Mouse (Mus musculus) hindbrain, embryonic 13.5 days (tissue): Measurements from ENCODE around the gene Mettl5. TPM values are rescaled to one million over a fixed set of nuclear protein-coding genes. Genes with fewer than 3 reads are reported as not detected.

Source experiments
- ATAC-seq: fragments of 200-750 bp; cut with Nextera tagmentation; 2 replicates; pipeline ENCODE4 v1.8.0; 2017; ENCODE audit warnings: moderate TSS enrichment; ENCODE audit not compliant: low FRiP score
- H3K27ac ChIP-seq: fragments of 300-500 bp; sonication (generic); 2 replicates; pipeline ENCODE4 v1.5.1; 2015; ENCODE audit warnings: inconsistent platforms, mild to moderate bottlenecking, moderate library complexity
- H3K27me3 ChIP-seq: fragments of 300-500 bp; sonication (generic); 2 replicates; pipeline ENCODE4 v1.6.1; 2015; ENCODE audit warnings: mild to moderate bottlenecking, inconsistent platforms
- H3K36me3 ChIP-seq: fragments of 300-500 bp; sonication (generic); 2 replicates; pipeline ENCODE4 v1.6.1; 2015; ENCODE audit warnings: mild to moderate bottlenecking, inconsistent platforms
- H3K4me1 ChIP-seq: fragments of 300-500 bp; sonication (generic); replicated peaks from 2 replicates; pipeline ENCODE4 v1.6.1; 2015; ENCODE audit warnings: inconsistent platforms
- H3K4me2 ChIP-seq: fragments of 300-500 bp; sonication (generic); 2 replicates; pipeline ENCODE4 v1.6.1; 2015; ENCODE audit warnings: inconsistent platforms, mild to moderate bottlenecking, moderate library complexity
- H3K4me3 ChIP-seq: fragments of 300-500 bp; sonication (generic); 2 replicates; pipeline ENCODE4 v1.5.1; 2015; ENCODE audit warnings: mild to moderate bottlenecking, inconsistent platforms
- H3K9ac ChIP-seq: fragments of 300-500 bp; sonication (generic); 2 replicates; pipeline ENCODE4 v1.6.1; 2015; ENCODE audit warnings: mild to moderate bottlenecking, inconsistent platforms
- H3K9me3 ChIP-seq: fragments of 300-500 bp; sonication (generic); 2 replicates; pipeline ENCODE4 v1.6.1; 2016; ENCODE audit warnings: inconsistent platforms
- WGBS: fragments of 180-500 bp; shearing (Covaris S2); methylation state at CpG from one replicate; pipeline ENCODE4 v1.1.7; 2015; 5-methylcytosine and 5-hydroxymethylcytosine counted together
- polyA plus RNA-seq: library from polyadenylated mRNA; unstranded; fragments of >200 nt; fragmentation: Nextera tagmentation; extraction: Ambion mirVana; gene quantifications from 2 replicates; pipeline ENCODE4 v1.2.1, GENCODE M21; 2015

Gene Mettl5
- polyA plus RNA-seq, 1 experiment from 2014 or later: 30.4 TPM

- Histone ChIP-seq H3K27ac (no peak overlapping the region), H3K36me3 (no peaks in the 10 kb centered on the region), H3K27me3 (no peaks in the 10 kb centered on the region), H3K4me1 (peaks cover 2% of the 10 kb centered on the region; the same call in 1 of the 2 replicates), H3K9ac (no peak overlapping the region), H3K4me2 (no peak overlapping the region), H3K9me3 (no peaks in the 10 kb centered on the region), H3K4me3 (no peak overlapping the region)
- WGBS: 83% methylated on average over 1 of the region's 1 CpGs
- ATAC-seq: no peak
Observed at GRCm38 (mm10) chr2:69893145-69893544, 7.7 kb upstream of the Mettl5 start.

GRCm38 (mm10) chr2:69890843-69891242 lies 5.4 kb upstream of the Mettl5 start:
- H3K27me3 ChIP-seq: no peaks in the 10 kb centered on the region
- no peak overlapping the region for H3K4me2 ChIP-seq
- H3K9me3 ChIP-seq: no peaks in the 10 kb centered on the region
- no peaks in the 10 kb centered on the region for H3K36me3 ChIP-seq
- ATAC-seq: no peak
- no peak overlapping the region for H3K4me3 ChIP-seq
- H3K4me1 ChIP-seq: peaks cover 4% of the 10 kb centered on the region; the same call in 1 of the 2 replicates
- 63% methylated on average over 7 of the region's 7 CpGs for WGBS
- H3K9ac ChIP-seq: no peak overlapping the region
- H3K27ac ChIP-seq: no peak overlapping the region

DNA sequence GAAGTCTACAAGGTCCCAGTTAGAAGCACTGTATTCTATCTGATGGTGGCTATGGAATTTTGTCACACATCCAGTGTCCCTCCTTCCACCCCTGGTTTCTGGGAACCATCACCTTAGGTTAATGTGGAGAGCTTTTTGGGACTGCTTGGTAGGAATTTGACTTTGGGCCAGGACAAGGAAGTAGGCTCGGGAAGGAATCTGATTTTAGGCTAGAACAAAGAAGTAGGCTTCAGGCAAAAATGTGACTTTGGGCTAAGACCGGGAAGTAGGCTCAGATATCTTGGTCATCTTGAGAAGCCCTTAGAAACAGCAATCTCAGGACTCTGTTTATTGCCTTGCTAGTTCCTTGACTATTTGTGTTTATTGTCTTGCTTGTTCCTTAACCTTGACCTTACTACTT lies 3.5 kb upstream of the Mettl5 start:
- Histone ChIP-seq H3K27me3 (no peaks in the 10 kb centered on the region), H3K9me3 (no peaks in the 10 kb centered on the region), H3K36me3 (no peaks in the 10 kb centered on the region), H3K9ac (no peak overlapping the region), H3K27ac (no peak overlapping the region), H3K4me2 (no peak overlapping the region), H3K4me3 (no peak overlapping the region), H3K4me1 (peaks cover 13% of the 10 kb centered on the region)
- ATAC-seq: no peak
- WGBS: 84% methylated on average over 2 of the region's 2 CpGs

GRCm38 (mm10) chr2:69885050-69885449 lies 365 bp downstream of the Mettl5 start:
- Histone ChIP-seq H3K4me3 (peak overlapping the region; percentile 45), H3K4me2 (peak overlapping the region; percentile 68), H3K9me3 (no peaks in the 10 kb centered on the region), H3K36me3 (no peaks in the 10 kb centered on the region), H3K27me3 (no peaks in the 10 kb centered on the region), H3K27ac (0 out of 2 replicates have a peak overlapping the region, but pooled peaks have one; percentile 6), H3K9ac (peak overlapping the region; percentile 67), H3K4me1 (peaks cover 13% of the 10 kb centered on the region)
- WGBS: 7% methylated on average over 12 of the region's 12 CpGs
- ATAC-seq: peak; percentile 5; the same call in 1 of the 2 replicates

- Histone ChIP-seq H3K4me3 (peak overlapping the region; percentile 45), H3K9ac (no peak overlapping the region), H3K27me3 (no peaks in the 10 kb centered on the region), H3K27ac (no peak overlapping the region), H3K4me2 (peak overlapping the region; percentile 68), H3K36me3 (no peaks in the 10 kb centered on the region; the same call in 1 of the 2 replicates), H3K4me1 (peaks cover 13% of the 10 kb centered on the region), H3K9me3 (no peaks in the 10 kb centered on the region)
- 66% methylated on average over 6 of the region's 6 CpGs for WGBS
- ATAC-seq: no peak
Observed at GRCm38 (mm10) chr2:69884581-69884980, 834 bp downstream of the Mettl5 start.

DNA sequence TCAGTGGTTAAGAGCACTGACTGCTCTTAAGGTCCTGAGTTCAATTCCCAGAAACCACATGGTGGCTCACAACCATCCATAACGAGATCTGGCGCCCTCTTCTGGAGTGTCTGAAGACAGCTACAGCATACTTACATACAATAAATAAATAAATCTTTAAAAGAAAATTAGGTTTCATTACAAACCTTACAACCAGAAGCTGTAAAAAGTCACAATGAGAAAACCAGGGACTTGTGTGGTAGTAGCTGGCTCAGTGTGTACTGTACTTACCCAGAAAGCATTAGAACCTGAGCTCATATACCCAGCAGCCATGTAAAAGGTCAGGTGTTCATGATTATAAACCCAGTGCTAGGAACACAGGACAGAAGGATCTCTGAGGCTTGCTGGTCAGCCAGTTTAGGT lies 1.4 kb downstream of the Mettl5 start:
- no peak for ATAC-seq
- no peak overlapping the region for H3K9ac ChIP-seq
- H3K4me3 ChIP-seq: no peak overlapping the region
- no peaks in the 10 kb centered on the region for H3K27me3 ChIP-seq
- H3K36me3 ChIP-seq: no peaks in the 10 kb centered on the region; the same call in 1 of the 2 replicates
- H3K4me2 ChIP-seq: no peak overlapping the region
- no peak overlapping the region for H3K27ac ChIP-seq
- WGBS: 63% methylated on average over 2 of the region's 2 CpGs
- no peaks in the 10 kb centered on the region for H3K9me3 ChIP-seq
- peaks cover 13% of the 10 kb centered on the region for H3K4me1 ChIP-seq

DNA sequence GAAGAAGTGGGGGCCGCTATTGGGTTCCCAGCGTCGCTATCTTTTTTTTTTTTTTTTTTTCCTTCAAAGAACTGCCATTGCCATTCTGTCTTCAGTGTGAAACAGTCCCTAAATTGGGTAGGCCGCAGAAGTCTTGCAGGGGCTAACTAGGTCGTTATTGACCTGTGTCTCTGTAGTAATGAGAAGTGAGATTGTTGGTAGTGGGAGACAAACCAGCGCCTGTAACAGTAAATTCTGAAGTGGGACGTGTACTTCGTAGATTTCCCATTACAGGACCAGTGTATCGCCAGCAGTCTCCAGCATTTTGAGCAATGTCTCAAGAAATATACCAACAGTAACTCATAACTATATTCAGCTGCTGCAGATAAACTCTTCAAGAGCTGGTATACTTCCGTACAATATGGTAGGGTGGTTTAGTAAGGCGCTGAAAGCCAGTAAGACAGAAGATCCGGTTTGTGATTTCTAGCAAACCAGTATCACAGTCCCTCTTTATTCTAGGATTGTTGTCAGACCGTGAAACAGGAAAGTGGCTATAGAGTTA lies 23.2 kb downstream of the Mettl5 start:
- Histone ChIP-seq H3K36me3 (peaks cover 8% of the 10 kb centered on the region), H3K4me1 (peaks cover 31% of the 10 kb centered on the region), H3K4me3 (peak overlapping the region; percentile 99), H3K4me2 (peak overlapping the region; percentile 82), H3K27ac (peak overlapping the region; percentile 92), H3K27me3 (no peaks in the 10 kb centered on the region), H3K9ac (peak overlapping the region; percentile 100), H3K9me3 (no peaks in the 10 kb centered on the region)
- ATAC-seq: no peak
- WGBS: 4% methylated on average over 13 of the region's 13 CpGs

DNA sequence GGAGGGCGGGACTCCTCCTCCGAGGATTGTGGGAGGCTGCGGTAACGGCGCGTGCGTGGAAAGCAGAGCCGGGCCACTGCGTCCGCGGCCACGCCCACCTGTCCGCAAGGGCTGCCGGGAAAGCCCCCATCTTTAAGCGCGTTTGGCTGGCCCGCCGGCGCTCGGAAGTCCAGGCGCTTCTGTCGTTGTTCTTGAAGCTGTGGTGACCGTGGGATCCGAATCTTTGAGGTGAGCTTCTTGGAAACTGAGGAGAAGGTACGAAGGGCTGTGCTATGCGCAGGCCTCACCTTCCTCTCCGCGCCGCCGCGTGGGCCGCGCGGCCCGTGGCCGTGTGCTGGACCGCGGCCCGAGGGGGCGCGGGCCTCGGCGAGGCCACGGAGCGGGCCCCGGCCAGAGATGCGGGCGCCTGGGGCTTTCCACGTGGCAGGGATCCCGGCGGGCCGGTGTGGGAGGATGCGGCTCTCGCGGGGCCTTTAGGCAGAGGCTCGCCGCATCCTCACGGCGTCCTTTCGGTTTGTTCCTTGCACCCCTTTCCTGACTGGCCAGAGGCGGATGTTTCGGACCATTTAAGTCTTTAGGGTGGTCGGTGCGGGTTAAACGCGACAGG lies 23.8 kb downstream of the Mettl5 start, which contains the start of gene Ssb:
Ssb (plus strand) TSS at position 78 of the 607 bp plus-strand sequence.
- under 1% methylated on average over 60 of the region's 66 CpGs for WGBS
- peak within 1 kb of the TSS; percentile 100 for H3K9ac ChIP-seq
- peaks cover 4% of the 10 kb centered on the region; the same call in 1 of the 2 replicates for H3K36me3 ChIP-seq
- no peaks in the 10 kb centered on the region for H3K27me3 ChIP-seq
- H3K4me1 ChIP-seq: peaks cover 31% of the 10 kb centered on the region
- H3K9me3 ChIP-seq: no peaks in the 10 kb centered on the region
- H3K27ac ChIP-seq: peak within 1 kb of the TSS; percentile 92
- peak; percentile 97 for ATAC-seq
- H3K4me2 ChIP-seq: peak within 1 kb of the TSS; percentile 82
- peak within 1 kb of the TSS; percentile 99 for H3K4me3 ChIP-seq

- Histone ChIP-seq H3K4me2 (peak overlapping the region; percentile 82), H3K27me3 (no peaks in the 10 kb centered on the region), H3K9ac (peak overlapping the region; percentile 100), H3K36me3 (peaks cover 4% of the 10 kb centered on the region; the same call in 1 of the 2 replicates), H3K27ac (peak overlapping the region; percentile 92), H3K9me3 (no peaks in the 10 kb centered on the region), H3K4me3 (peak overlapping the region; percentile 99), H3K4me1 (peaks cover 31% of the 10 kb centered on the region)
- peak; percentile 78 for ATAC-seq
- 12% methylated on average over 12 of the region's 13 CpGs for WGBS
Observed at GRCm38 (mm10) chr2:69860972-69861452, 24.4 kb downstream of the Mettl5 start.

- 88% methylated on average over 1 of the region's 1 CpGs for WGBS
- Histone ChIP-seq H3K9me3 (no peaks in the 10 kb centered on the region), H3K27ac (no peak overlapping the region), H3K4me2 (no peak overlapping the region), H3K4me1 (peaks cover 11% of the 10 kb centered on the region), H3K36me3 (no peaks in the 10 kb centered on the region), H3K4me3 (no peak overlapping the region), H3K9ac (no peak overlapping the region), H3K27me3 (no peaks in the 10 kb centered on the region)
- ATAC-seq: no peak
Observed at GRCm38 (mm10) chr2:69857882-69858281, 27.5 kb downstream of the Mettl5 start.

- Histone ChIP-seq H3K9ac (no peak overlapping the region), H3K4me2 (no peak overlapping the region), H3K4me1 (0 out of 2 replicates have a peak, but pooled peaks cover 4% of the 10 kb centered on the region), H3K4me3 (no peak overlapping the region), H3K27ac (no peak overlapping the region), H3K9me3 (no peaks in the 10 kb centered on the region), H3K27me3 (no peaks in the 10 kb centered on the region), H3K36me3 (no peaks in the 10 kb centered on the region)
- ATAC-seq: no peak
- WGBS: 68% methylated on average over 8 of the region's 8 CpGs
Observed at GRCm38 (mm10) chr2:69856392-69856791, 29.0 kb downstream of the Mettl5 start.

DNA sequence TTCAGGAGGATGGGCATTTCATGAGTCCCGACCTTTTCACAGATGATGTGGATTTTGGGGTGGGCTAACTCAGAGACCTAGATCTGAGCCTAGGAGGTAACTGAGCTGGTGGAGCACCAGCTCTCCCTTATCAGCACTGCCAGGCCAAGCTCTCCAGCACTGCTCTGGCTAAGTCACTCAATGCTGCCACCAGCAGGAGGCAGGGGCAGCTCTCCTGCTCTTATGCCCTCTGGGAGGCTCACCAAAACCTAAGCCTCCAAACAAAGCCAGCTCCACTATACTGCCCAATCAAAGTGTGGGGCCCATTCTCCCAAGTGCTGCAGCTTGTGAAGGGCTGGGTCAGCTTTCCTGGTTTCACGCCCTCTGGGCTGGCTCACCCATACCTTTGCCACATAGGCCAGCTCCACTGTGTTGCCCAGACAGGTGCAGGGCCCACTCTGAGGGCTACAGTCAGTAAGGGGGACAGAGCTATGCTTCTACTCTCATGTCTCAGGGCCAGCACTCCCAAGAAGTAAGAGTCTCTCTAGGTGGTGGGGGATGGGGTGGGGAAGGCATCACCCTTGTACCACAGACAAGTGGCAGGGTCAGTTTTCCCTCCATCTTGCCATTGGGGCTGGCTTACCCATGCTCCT lies 33.9 kb downstream of the Mettl5 start:
- H3K36me3 ChIP-seq: no peaks in the 10 kb centered on the region
- H3K4me3 ChIP-seq: no peak overlapping the region
- H3K27ac ChIP-seq: no peak overlapping the region
- no peaks in the 10 kb centered on the region for H3K9me3 ChIP-seq
- no peaks in the 10 kb centered on the region for H3K27me3 ChIP-seq
- WGBS: 72% methylated on average over 2 of the region's 2 CpGs
- H3K9ac ChIP-seq: no peak overlapping the region
- no peak for ATAC-seq
- H3K4me1 ChIP-seq: no peaks in the 10 kb centered on the region
- H3K4me2 ChIP-seq: no peak overlapping the region
